Mouse (Mus musculus) midbrain, embryonic 14.5 days (tissue): Measurements from ENCODE around the gene Cyp4a10. TPM values are rescaled to one million over a fixed set of nuclear protein-coding genes. Genes with fewer than 3 reads are reported as not detected.

ENCODE experiments used
- ATAC-seq: fragments of 200-750 bp; cut with Nextera tagmentation; 2 replicates; pipeline ENCODE4 v1.8.0; 2017; ENCODE audit warnings: moderate number of reproducible peaks, moderate library complexity; ENCODE audit not compliant: low FRiP score, low TSS enrichment
- DNase-seq: peaks from one replicate; pipeline ENCODE4 v3.0.0-alpha.2; 2015
- H3K27ac ChIP-seq: fragments of 300-500 bp; sonication (generic); replicated peaks from 2 replicates; pipeline ENCODE4 v1.5.1; 2014; ENCODE audit warnings: mild to moderate bottlenecking, low read depth, low read length, moderate library complexity
- H3K27me3 ChIP-seq: fragments of 300-500 bp; sonication (generic); 2 replicates; pipeline ENCODE4 v1.6.1; 2014; ENCODE audit warnings: low read length, control low read depth, mixed read lengths; ENCODE audit not compliant: control insufficient read depth, insufficient read depth
- H3K36me3 ChIP-seq: fragments of 300-500 bp; sonication (generic); 2 replicates; pipeline ENCODE4 v1.6.1; 2014; ENCODE audit warnings: low read length, control low read depth; ENCODE audit not compliant: control insufficient read depth, insufficient read depth
- H3K4me1 ChIP-seq: fragments of 300-500 bp; sonication (generic); 2 replicates; pipeline ENCODE4 v1.6.1; 2014; ENCODE audit warnings: mild to moderate bottlenecking, antibody characterized with exemption, low read length, control low read depth; ENCODE audit not compliant: control insufficient read depth, insufficient read depth
- H3K4me2 ChIP-seq: fragments of 300-500 bp; sonication (generic); 2 replicates; pipeline ENCODE4 v1.6.1; 2014; ENCODE audit warnings: mild to moderate bottlenecking, low read length, moderate library complexity
- H3K4me3 ChIP-seq: fragments of 300-500 bp; sonication (generic); replicated peaks from 2 replicates; pipeline ENCODE4 v1.5.1; 2014; ENCODE audit warnings: low read depth, low read length
- H3K9ac ChIP-seq: fragments of 300-500 bp; sonication (generic); replicated peaks from 2 replicates; pipeline ENCODE4 v1.6.1; 2014; ENCODE audit warnings: mild to moderate bottlenecking, low read length, moderate library complexity
- H3K9me3 ChIP-seq: fragments of 300-500 bp; sonication (generic); 2 replicates; pipeline ENCODE4 v1.6.1; 2016; ENCODE audit warnings: low read length, control low read depth, mixed read lengths; ENCODE audit not compliant: control insufficient read depth
- WGBS: fragments of 180-500 bp; shearing (Covaris S2); extraction: QIAGEN DNeasy Blood & Tissue Kit; methylation state at CpG from one replicate; pipeline ENCODE4 v1.1.7; 2014; 5-methylcytosine and 5-hydroxymethylcytosine counted together
- polyA plus RNA-seq: library from polyadenylated mRNA; unstranded; fragments of >200 nt; fragmentation: Nextera tagmentation; extraction: Ambion mirVana; gene quantifications from 2 replicates; pipeline ENCODE4 v1.2.1, GENCODE M21; 2014

The Cyp4a10 gene
- polyA plus RNA-seq, 1 experiment from 2014 or later, result not detected

- Histone ChIP-seq H3K4me1 (no peaks in the 10 kb centered on the region), H3K9me3 (no peaks in the 10 kb centered on the region), H3K4me2 (no peak overlapping the region), H3K27me3 (no peaks in the 10 kb centered on the region), H3K27ac (no peak overlapping the region), H3K36me3 (no peaks in the 10 kb centered on the region), H3K9ac (no peak overlapping the region), H3K4me3 (no peak overlapping the region)
- 88% methylated on average over 3 of the region's 3 CpGs for WGBS
- no peak for DNase-seq
- ATAC-seq, result no peak
Observed at GRCm38 (mm10) chr4:115575255-115575654, 57.2 kb downstream of the Cyp4a10 start.

- H3K4me3 ChIP-seq, result no peak overlapping the region
- DNase-seq, result no peak
- 78% methylated on average over 2 of the region's 2 CpGs for WGBS
Observed at GRCm38 (mm10) chr4:115575776-115576175, 57.7 kb downstream of the Cyp4a10 start.

DNA sequence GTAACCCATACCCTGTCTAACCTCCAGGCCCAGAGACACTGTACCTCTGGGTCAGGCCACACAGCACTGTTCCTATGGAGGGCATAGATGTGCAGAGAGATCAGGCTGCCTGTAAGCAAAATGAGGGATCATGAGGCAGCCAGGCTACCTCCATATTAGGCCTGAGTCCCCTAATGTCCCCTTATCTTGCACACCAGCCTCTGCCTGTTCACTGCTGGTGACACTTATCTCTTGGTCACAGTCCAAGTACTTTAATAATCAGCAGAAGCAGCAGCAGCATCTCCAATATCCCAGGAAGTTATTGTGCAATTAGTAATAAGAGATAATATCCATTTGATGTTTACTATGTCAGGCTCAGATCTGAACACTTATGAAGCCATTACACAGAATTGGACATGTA, 65.0 kb downstream of the Cyp4a10 start:
- H3K4me2 ChIP-seq, result no peak overlapping the region
- H3K27ac ChIP-seq, result no peak overlapping the region
- H3K9ac ChIP-seq, result no peak overlapping the region
- DNase-seq (no peak), ATAC-seq (no peak)
- no peaks in the 10 kb centered on the region for H3K27me3 ChIP-seq
- no peaks in the 10 kb centered on the region for H3K9me3 ChIP-seq
- H3K36me3 ChIP-seq, result no peaks in the 10 kb centered on the region
- no peaks in the 10 kb centered on the region for H3K4me1 ChIP-seq
- no peak overlapping the region for H3K4me3 ChIP-seq

More at GRCm38 (mm10) chr4:115575776-115576175, 57.7 kb downstream of the Cyp4a10 start:
- ATAC-seq, result no peak
- Histone ChIP-seq H3K4me1 (no peaks in the 10 kb centered on the region), H3K27ac (no peak overlapping the region), H3K9me3 (no peaks in the 10 kb centered on the region), H3K9ac (no peak overlapping the region), H3K36me3 (no peaks in the 10 kb centered on the region), H3K4me2 (no peak overlapping the region), H3K27me3 (no peaks in the 10 kb centered on the region)

Other genes with a start within 250 kb of the Cyp4a10 start
- not detected in 2 replicates for gene Cyp4a12a, start 219.2 kb upstream of the Cyp4a10 start, polyA plus RNA-seq
- not detected in 2 replicates for gene Cyp4a12b, start 106.6 kb upstream of the Cyp4a10 start, polyA plus RNA-seq
- not detected in 2 replicates for gene Cyp4a30b, start 65.7 kb upstream of the Cyp4a10 start, polyA plus RNA-seq
- not detected in 2 replicates for gene Cyp4a14, start 22.1 kb upstream of the Cyp4a10 start, polyA plus RNA-seq
- not detected in 2 replicates for gene Cyp4a31, start 45.4 kb downstream of the Cyp4a10 start, polyA plus RNA-seq
- gene Cyp4a32, start 82.7 kb downstream of the Cyp4a10 start, polyA plus RNA-seq, result not detected in 2 replicates
- gene Cyp4b1, start 129.5 kb downstream of the Cyp4a10 start, polyA plus RNA-seq, result 0.54 and 0.67 TPM in 2 replicates
- 16.3 and 25.4 TPM in 2 replicates for gene Efcab14, start 219.5 kb downstream of the Cyp4a10 start, polyA plus RNA-seq